Mouse (Mus musculus): Measurements from ENCODE around the gene Stard3nl. TPM values are rescaled to one million over a fixed set of nuclear protein-coding genes. Genes with fewer than 3 reads are reported as not detected.

The Stard3nl gene
- total RNA-seq (2021) = 10 to 100 TPM; 15.4 to 17.8 TPM
- long read RNA-seq, experiment 1, transcript Stard3nl-201 (9 exons, 1,327 nt) = major isoform, 28 of 31 reads
- long read RNA-seq, experiment 1, partial matches to known transcripts = 1 of 31 reads
- long read RNA-seq, experiment 1, other reads (novel, unspliced or antisense) = 2 of 31 reads
- long read RNA-seq, experiment 2, transcript Stard3nl-201 (9 exons, 1,327 nt) = major isoform, 22 of 26 reads
- long read RNA-seq, experiment 2, partial matches to known transcripts = 0 of 26 reads
- long read RNA-seq, experiment 2, other reads (novel, unspliced or antisense) = 1 of 26 reads

DNA sequence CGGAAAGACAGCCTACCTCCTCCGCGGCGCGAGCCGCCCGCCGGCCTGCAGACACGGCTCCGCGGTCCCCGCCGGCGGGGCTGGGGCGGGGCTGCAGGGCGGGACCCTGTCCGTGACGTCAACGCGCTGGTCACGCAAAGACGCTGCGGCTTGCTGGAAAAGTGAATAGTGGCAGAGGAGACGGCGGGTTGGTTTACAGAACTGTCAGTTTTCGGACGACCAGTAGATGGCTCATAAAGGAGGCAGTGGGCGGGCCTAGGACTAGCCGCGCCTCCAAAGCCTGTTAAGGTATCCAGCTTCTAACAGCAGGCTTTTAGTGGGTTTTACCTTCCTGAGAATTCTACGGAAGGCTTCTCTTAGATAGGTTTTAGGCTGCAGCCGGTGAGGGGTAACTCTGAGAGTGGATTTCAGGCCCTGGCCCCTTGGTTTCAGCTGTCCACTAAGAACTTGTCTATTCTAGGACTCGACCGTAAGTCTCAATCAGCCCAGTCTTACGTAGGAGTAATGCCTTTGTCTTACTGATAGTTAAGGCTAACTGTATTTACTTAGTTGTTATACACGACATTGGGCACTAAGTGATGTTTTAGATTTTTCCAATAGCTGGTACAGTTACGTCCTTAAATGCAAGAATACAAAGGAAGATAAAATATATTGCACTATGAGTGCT is at the start of gene Stard3nl:
Gene Stard3nl (minus strand): TSS at position 108 of the 667 bp plus-strand sequence.
- intact Hi-C loops (cut with DNase I) = no loop called here
- DNase-seq = peak; percentile 98 to 99

GRCm38 (mm10) chr13:19438040-19438439 is 42.4 kb upstream of the Stard3nl start:
- intact Hi-C loops (cut with DNase I) = no loop called here
- DNase-seq = no peak

- intact Hi-C loops (cut with DNase I) = no loop called here
- DNase-seq = no peak
Measured at GRCm38 (mm10) chr13:19429812-19430370, 34.3 kb upstream of the Stard3nl start.

- intact Hi-C loops (cut with DNase I) = no loop called here
Measured at GRCm38 (mm10) chr13:19428076-19428475, 32.5 kb upstream of the Stard3nl start.

GRCm38 (mm10) chr13:19424563-19424962 is 29.0 kb upstream of the Stard3nl start:
- intact Hi-C loops (cut with DNase I) = no loop called here
- DNase-seq = no peak

More at GRCm38 (mm10) chr13:19428076-19428475, 32.5 kb upstream of the Stard3nl start:
- DNase-seq = no peak

DNA sequence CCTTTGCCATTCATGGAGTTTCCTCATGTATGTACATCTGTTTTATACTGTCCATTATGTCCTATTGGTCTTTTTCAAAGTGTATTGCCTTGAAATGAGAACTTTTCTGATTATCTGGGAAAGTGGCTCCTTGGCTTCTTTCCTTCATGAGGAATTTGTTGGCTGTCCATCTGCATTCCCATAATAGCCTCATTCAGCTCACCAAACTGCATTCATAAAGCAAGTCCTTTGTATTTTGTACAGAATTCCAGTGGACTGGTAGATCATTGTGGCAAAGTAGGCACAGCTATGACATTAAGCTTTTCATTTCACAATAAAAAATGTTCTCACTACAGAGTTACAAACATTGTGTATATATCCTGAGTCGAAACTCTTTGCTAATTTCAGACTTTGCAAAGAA is 26.9 kb upstream of the Stard3nl start:
- intact Hi-C loops (cut with DNase I) = no loop called here
- no peak for DNase-seq

DNA sequence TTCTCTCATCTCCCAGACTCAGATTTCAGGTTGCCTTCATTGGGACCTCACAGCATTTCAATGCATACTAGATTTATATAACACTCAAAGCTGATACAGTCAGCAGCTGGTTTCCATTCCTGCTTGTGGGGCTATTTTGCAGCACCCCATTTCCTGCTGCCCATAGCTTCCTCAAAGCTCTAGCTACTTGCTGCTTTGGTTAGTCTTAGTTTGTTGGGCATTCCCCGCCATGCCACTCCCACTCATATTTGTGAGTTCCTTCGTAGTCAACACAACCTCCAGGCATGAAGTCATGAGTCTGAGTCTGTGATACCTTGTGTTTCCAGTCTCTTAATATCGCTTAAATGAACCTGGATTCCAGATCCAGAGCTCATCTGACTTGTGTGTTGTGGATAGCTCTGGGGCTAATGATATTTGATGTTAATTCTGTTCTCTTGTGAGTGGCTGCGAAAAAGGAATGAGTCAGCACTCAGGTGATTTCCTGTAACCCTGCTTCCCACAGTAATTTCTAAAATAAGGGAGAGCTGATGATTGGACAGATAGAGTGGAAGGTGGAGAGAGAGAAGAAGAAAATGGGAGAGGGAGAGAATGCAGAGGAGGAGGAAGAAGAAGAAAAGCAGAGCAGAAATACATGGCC is 22.4 kb upstream of the Stard3nl start:
- no peak for DNase-seq
- intact Hi-C loops (cut with DNase I) = no loop called here

GRCm38 (mm10) chr13:19415894-19416531 is 20.4 kb upstream of the Stard3nl start:
- no peak for DNase-seq
- intact Hi-C loops (cut with DNase I) = no loop called here

GRCm38 (mm10) chr13:19415337-19415736 is 19.7 kb upstream of the Stard3nl start:
- no peak for DNase-seq
- intact Hi-C loops (cut with DNase I) = no loop called here

GRCm38 (mm10) chr13:19412334-19412939 is 16.8 kb upstream of the Stard3nl start:
- intact Hi-C loops (cut with DNase I) = no loop called here
- DNase-seq = no peak

GRCm38 (mm10) chr13:19411886-19412285 is 16.3 kb upstream of the Stard3nl start:
- intact Hi-C loops (cut with DNase I) = no loop called here
- no peak for DNase-seq

- intact Hi-C loops (cut with DNase I) = no loop called here
- DNase-seq = no peak
Measured at GRCm38 (mm10) chr13:19410694-19411093, 15.1 kb upstream of the Stard3nl start.

- DNase-seq = no peak
- intact Hi-C loops (cut with DNase I) = no loop called here
Measured at GRCm38 (mm10) chr13:19407953-19408352, 12.4 kb upstream of the Stard3nl start.

GRCm38 (mm10) chr13:19404623-19405022 is 9.0 kb upstream of the Stard3nl start:
- intact Hi-C loops (cut with DNase I) = no loop called here
- DNase-seq = no peak

DNA sequence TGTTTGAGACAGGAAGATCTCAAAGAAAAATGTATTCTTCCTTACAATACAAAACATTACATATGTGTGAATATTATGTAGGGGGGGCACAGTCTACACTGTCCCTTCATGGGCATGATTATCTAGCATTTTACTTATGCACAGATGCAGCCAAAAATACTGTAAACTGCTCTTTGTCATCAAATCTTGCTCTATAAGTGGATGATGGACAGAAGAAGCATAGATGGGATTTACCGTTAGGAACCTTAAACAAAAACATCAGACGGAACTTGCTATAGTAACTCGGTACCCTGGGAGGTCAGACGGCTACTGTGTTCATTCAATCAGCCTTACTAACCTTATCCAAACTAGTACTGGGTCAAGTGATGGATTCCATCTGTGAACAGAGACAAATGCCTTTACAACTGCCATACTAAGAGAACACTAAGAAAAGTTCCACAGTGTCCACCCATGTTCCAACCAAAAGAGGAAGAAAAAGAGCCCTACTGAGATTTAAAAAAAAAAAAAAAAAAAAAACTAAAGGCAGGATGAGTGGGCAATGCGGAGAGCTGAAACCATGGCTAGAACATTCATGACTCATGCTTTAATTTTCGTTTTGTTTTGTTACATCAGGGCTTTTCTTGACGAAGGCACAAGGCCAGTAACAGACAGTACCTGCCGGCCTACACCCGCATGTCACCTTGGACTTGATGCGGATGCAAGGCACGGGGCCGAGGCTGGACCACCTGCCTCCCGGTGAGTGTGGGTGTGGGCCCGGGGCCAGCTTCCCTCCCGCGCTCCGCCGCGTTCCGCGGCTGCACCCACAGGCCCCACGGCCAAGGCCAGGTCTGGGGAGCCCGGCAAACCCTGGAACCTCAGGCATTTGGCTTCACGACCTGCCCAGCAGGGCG is 552 bp downstream of the Stard3nl start:
- DNase-seq = no peak
- intact Hi-C loops (cut with DNase I) = no loop called here

DNA sequence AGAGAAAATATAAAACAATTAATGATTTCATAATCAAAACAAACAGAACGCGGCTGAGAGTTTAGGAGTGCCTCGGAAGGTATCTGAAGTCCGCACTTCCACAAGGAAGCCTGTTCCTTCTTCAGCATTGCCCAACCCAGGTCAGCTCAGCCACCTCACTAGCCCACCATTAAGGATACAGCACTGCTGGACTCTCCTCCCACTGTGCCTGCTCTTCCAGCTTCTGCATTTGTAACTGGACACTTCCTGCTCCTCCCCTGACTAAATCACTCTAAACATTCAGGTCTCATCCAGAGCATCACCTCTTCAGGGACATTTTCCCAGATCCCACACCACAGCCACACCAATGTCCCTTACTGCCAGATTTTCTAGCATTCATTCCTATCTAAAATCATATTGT is 1.4 kb downstream of the Stard3nl start:
- DNase-seq = no peak
- intact Hi-C loops (cut with DNase I) = no loop called here

DNA sequence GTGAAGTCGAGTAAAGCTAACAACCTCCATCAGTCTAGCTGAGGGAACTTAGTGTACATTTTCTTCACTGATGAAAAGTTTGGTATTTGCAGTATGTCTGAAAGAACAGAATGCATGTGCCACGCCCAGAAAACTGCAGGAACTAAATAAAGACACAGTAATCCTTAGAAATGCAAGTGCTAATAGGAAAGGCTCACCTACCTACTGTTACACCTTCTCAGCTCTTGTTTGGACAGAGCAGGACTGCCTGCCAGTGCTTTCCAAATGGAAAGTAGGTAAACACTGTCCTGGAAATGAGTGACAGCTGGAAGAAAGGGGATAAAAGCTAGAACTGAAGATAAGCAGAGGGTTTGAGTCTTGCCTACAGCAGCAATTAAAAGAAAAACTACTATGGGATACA is 1.9 kb downstream of the Stard3nl start:
- no peak for DNase-seq
- intact Hi-C loops (cut with DNase I) = no loop called here

DNA sequence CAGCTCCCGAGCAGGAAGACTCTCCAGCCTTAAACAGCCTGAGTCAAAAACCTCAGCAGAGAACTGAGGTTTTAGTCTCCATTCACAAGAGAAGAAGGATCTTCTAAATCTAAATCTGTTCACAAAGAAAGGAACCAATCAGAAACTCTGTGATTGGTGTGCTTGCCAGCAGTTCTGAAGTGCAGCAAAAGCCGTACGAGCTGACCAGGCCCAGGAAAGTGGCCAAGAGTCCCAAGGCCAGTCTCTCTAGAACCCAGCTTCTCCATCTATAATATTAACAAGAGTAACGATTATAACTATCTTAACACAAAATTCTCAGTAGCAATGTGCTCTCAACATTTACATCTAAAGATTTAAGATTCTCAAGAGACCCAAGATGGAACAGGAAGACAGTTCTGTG is 4.0 kb downstream of the Stard3nl start:
- intact Hi-C loops (cut with DNase I) = no loop called here

GRCm38 (mm10) chr13:19390296-19390695 is 5.3 kb downstream of the Stard3nl start:
- intact Hi-C loops (cut with DNase I) = no loop called here
- DNase-seq = no peak

More for the DNA sequence above, 4.0 kb downstream of the Stard3nl start:
- no peak for DNase-seq

Measured in heart, postnatal 14 days (tissue).